Mouse (Mus musculus) A20 (cell line): ENCODE results near the gene Sncg.
"Not testable (repeated sequence)": the region's sequence is repeated elsewhere in the genome, so short reads cannot be mapped to it uniquely, and the experiment has no call there.

Source experiments
- DNase-seq: peaks from one replicate; pipeline ENCODE4 v3.0.0-alpha.2; 2011; ENCODE audit warnings: low read depth, low spot score

Gene Sncg

GRCm38 (mm10) chr14:34374577-34374976 is at the start of gene Sncg:
Gene Sncg, minus strand, starts transcription at chr14:34374789.
- DNase-seq, result no peak

DNA sequence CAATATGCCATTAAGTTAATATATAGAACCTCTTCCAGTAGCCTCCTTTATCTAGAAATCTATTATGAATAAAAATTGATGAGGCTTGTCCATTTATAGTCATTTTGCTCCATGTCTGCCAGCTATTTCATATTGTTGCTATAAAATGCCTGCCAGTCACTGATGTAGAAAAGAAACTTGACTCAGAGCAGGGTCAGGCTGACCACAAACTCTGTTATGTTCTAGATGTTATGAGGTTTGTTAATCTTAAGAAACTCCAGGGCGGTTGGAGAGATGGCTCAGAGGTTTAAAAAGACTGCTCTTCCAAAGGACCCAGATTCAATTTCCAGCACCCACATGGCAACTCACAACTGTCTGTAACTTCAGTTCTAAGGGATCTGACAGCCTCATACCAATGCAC is 46.5 kb upstream of the Sncg start:
- no peak for DNase-seq

GRCm38 (mm10) chr14:34417501-34417900 is 42.9 kb upstream of the Sncg start:
- no peak for DNase-seq

- DNase-seq, result not testable (repeated sequence)
Measured at GRCm38 (mm10) chr14:34416946-34417345, 42.4 kb upstream of the Sncg start.

DNA sequence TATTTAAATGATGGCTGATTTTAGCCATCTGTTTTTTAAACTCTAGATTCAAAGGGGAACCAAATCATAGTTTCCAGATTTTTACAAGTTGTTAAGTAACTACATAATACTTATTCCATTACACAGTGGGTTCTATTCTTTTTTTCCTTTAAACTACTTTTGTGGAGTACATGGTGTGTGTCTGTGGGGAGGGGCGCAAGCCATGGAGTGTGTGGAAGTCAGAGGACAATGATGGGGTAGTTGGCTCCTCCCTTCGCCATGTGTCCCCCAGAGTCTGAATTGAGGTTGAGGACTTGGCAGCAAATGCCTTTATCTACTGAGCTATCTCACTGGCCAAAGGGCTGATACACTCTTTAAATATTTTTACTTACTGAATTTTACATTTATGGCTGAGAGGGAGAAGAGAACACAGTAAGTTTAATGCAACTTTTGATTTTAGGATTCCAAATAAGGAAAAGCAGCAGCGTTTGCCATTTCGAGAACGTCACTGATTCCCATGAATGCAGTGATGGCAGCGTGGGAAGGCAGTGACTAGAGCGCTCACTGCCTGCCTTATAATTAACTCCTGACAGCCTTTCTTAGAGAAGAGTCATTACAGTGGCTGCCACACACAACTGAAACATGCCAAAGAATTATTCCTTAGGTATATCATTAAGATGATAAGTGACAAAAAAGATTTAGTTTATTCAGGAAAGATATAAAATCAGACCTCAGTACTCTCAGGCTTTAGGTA is 37.7 kb upstream of the Sncg start:
- DNase-seq, result no peak

DNA sequence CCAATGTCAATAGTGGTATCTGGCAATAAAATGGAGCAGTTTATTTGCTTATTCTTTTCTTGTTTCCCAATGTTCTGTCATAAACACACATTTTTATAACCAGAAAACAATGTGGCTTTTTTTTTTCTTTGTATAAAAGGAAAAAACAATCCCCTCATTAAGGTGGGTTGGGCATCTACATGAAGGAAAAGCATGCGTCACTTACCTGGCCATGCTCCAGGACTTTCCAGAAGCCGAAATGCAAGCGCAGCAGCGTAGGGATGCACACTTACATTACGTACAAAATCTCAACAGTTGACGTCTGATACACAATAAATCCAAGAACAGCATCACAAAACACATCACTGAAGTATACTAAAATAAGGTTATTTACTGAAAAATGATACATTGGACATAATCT is 36.1 kb upstream of the Sncg start:
- no peak for DNase-seq

DNA sequence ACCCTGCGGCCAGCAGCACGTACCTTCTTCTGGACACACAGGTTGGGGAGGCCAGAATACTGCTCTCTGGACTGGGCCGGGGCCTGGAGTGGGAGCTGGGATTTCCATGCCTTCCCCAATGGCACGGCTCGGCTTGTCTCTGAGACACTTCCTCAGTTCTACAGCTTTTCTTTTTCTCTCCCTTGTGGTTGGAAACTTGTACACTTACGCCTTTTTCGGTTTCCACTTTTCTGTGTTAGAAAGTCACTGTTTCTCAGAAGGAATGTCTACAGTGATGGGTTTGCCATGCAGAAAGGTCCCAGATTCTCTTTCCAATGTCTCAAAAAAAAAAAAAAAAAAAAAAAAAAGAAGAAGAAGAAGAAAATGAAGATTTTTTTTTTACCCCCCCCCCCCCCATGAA is 28.8 kb upstream of the Sncg start:
- DNase-seq, result no peak

DNA sequence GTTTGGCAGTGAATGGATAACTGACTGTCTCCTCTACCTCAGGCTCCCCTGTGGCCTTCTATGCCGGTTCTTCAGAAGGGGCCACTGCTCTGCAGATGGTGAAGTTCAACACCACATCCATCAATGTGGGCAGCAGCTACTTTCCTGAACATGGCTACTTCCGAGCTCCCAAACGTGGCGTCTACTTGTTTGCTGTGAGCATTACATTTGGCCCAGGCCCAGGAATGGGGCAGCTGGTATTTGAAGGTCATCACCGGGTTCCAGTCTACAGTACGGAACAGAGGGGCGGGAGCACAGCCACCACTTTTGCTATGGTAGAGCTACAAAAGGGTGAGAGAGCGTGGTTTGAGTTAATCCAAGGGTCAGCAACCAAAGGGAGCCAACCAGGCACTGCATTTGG is 28.3 kb upstream of the Sncg start:
- DNase-seq, result no peak

DNA sequence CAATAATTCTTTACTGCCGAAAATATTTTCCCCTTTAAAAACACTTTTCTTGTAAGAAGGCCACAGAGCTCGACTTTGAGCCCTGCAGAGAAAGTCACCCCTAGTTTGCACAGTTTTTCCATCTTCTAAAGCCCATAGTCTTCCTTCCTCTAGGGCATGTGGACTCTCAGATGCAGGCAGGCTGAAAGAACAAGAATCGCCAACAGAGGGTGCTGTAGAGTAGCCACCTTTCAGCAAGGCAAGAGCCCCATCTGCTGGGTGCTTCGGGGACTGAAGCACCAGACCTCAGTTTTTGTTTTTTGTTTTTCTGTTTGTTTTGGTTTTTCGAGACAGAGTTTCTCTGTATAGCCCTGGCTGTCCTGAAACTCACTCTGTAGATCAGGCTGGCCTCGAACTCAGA is 26.5 kb upstream of the Sncg start:
- DNase-seq, result peak; percentile 80

- no peak for DNase-seq
Measured at GRCm38 (mm10) chr14:34400021-34400420, 25.4 kb upstream of the Sncg start.

GRCm38 (mm10) chr14:34399301-34399700 is 24.7 kb upstream of the Sncg start:
- DNase-seq, result no peak

DNA sequence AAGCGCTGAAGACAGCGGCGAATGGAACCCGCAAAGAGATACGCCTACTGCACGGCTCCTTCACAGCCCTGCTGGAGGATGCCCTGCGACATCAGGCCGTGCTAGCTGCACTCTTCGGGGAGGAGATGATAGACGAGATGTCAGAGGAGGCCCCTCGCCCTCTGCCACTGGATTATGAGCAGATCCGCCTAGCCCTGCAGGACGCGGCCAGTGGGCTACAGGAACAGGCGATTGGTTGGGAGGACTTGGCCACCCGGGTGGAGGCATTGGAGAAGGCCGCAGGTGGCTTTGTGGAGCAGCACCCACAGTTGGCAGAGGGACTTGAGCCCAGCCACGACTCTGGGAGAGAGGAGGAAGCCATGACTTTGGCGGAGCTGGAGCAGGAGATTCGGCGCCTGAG is 24.3 kb upstream of the Sncg start:
- DNase-seq, result no peak

DNA sequence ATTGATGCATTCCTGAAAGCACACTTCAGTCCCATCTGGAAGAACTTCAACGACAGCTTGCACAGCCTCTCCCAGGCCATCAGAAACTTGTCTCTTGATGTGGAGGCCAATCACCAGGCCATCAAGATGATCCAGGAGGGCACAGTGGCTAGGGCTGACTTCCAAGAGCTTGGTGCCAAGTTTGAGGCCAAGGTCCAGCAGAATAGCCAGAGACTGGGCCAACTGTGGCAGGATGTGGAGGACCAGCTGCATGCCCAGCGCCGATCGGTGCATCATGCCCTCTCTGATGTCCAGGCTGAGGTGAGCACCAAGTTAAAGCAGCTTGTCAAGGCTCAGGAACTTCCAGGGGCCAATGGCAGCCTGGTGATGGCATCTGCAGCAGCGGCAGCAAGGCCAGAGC is 23.3 kb upstream of the Sncg start:
- DNase-seq, result no peak

DNA sequence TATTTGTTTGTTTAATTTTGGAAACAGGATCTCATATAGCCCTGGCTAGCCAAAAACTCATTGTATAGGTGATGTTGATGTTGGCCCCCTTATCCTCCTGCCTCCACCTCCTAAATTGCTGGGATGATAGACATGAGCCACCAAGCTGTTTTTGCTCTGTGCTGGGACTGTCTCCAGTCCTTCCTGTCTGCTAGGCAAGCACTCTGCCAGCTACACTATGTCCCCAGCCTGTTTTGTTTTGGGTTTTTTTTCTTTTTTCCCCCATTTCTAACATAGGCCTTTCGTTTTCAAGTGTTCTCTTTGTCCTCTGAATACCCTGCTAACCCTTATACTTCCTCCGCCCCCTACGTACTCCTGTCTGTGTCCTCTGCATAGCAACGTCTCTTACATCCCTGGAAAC is 18.7 kb upstream of the Sncg start:
- no peak for DNase-seq

DNA sequence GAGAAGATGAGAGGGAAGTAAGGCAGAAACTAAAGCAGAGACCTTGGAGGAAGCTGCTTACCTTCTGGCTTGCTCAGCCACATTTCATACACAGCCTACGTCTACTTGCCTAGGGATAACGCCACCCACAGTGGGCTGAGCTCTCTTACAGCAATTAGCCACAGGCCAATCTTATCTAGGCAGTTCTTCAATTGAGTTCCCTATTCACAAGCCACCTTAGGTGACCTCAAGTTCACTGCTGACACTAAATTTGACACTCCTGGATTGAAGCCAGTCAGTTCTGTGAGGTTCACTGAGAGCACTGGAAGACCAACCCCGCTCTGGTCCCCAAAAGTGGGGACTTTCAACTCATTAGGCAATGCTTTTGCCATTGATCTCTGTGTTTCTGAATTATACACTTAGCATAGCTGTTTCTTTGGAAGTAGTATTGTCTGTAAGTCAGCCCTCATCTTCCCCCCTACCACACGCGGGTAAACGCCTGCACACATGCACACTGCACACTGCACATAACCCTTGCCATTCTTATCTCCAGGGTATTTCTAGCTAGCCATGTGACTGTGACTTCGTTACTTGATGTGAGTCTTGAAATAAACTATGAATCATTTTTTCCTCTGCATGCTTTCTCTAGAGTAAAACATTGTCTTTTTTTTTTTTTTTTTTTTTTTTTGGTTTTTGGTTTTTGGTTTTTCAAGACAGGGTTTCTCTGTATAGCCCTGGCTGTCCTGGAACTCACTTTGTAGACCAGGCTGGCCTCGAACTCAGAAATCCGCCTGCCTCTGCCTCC is 8.5 kb upstream of the Sncg start:
- DNase-seq, result no peak

- no peak for DNase-seq
Measured at GRCm38 (mm10) chr14:34378560-34379331, 4.2 kb upstream of the Sncg start.

DNA sequence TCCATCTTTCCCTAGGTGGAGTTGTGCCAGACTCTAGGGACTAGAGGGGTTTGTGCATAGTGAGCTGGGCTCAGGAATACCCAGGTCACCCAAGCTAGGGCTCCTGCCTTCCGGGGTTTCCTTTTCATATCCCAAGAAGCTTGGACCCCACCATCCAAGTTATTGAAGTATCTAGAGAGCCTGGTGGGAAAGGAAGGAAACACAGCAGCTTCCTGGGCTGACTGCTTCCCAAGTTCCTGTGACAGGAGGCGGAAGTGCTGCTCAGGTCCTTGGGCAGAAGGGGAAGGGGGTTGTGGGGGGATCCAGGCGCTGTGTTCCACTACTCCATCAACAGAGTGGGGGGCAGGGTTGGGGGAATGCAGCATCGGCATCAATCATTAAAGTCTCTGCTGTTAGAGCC is 2.5 kb upstream of the Sncg start:
- no peak for DNase-seq

DNA sequence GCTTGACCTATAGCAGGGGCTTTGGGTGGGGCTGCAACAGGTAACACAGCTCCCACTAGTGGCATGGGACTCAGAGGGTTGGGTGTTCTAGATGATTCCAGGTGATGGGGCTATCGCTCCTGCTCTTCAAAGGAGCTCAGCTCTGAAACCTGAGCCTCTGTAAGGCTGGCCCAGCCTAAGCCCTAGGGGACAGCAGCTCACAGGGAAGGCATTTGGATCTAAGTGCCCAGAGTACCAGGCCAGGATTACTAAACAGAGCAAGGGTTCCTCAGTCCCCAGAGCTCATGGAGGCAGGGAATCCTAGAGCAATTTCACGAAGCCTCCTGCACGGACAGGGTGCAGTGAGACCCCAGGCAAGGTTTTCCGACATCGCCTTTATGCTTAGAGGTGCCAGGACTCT is 1.4 kb upstream of the Sncg start:
- DNase-seq, result no peak

DNA sequence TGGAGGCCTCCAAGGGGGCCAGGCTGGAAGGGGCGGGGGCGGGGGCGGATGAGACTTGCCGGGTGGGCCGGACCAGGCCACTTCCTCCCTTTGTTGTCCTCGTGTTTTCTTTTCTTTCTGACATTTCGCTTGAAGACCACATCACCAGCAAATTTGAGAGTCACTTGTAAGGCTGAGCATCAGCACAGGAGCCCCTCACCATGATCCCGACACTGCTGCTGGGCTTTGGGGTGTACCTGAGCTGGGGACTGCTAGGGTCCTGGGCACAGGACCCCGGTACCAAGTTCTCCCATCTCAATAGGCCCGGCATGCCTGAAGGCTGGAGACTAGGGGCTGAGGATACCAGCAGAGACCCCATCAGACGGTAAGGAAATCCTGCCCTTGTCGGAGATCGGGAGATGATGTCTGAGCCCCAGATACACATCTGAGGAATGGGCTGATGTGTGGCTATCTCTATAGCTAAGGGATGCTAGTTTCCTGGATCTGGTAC is 871 bp upstream of the Sncg start, which contains the start of gene Mmrn2:
Gene Mmrn2, plus strand, starts transcription at position 51 of the 490 bp plus-strand sequence.
- DNase-seq, result no peak

- DNase-seq, result no peak
Measured at GRCm38 (mm10) chr14:34373581-34373980, 1.0 kb downstream of the Sncg start.

- DNase-seq, result peak; percentile 31
Measured at GRCm38 (mm10) chr14:34372646-34373045, 1.9 kb downstream of the Sncg start.

DNA sequence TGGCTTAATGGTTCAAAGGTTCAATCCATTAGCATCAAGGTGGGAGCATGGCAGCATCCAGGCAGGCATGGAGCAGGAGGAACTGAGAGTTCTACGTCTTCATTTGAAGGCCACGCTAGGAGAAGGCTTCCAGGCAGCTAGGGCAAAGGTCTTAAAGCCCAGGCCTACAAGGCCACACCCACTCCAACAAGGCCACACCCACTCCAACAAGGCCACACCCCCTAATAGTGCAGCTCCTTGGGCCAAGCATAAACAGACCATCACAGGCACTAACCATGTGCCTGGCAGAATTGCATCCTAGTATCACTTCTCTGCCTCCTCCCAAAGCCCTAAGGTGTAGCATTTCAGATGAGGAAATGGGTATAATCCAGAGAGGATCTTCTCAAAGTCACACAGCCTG is 2.8 kb downstream of the Sncg start:
- DNase-seq, result peak; percentile 24
